Mouse (Mus musculus) spleen, adult 2 months (tissue): ENCODE measurements around the gene Olfr1512. TPM values are rescaled to one million over a fixed set of nuclear protein-coding genes. Genes with fewer than 3 reads are reported as not detected.
"Not testable (repeated sequence)": the region's sequence is repeated elsewhere in the genome, so short reads cannot be mapped to it uniquely, and the experiment has no call there.

Source experiments
- DNase-seq, 2 experiments: peaks; one replicate each; pipeline versions ENCODE4 v3.0.0 to v3.0.0-alpha.2; 2012 to 2021; ENCODE audit warnings: low spot score in 2 of 2, low read depth in 1 of 2
- H3K27ac ChIP-seq: fragments of 200-500 bp; 2 replicates; pipeline ENCODE4 v1.5.1; 2012; ENCODE audit warnings: low read length, inconsistent platforms; ENCODE audit not compliant: insufficient read depth
- H3K27me3 ChIP-seq: fragments of 200-500 bp; 2 replicates; pipeline ENCODE4 v1.6.1; 2012; ENCODE audit warnings: mild to moderate bottlenecking, moderate library complexity, low read length, inconsistent platforms; ENCODE audit not compliant: control insufficient read depth, insufficient read depth
- H3K36me3 ChIP-seq: fragments of 200-500 bp; 2 replicates; pipeline ENCODE4 v1.6.1; 2012; ENCODE audit warnings: mild to moderate bottlenecking, low read length, inconsistent platforms; ENCODE audit not compliant: control insufficient read depth, insufficient read depth
- H3K4me1 ChIP-seq: fragments of 200-500 bp; 2 replicates; pipeline ENCODE4 v1.6.1; 2011; ENCODE audit warnings: inconsistent platforms; ENCODE audit not compliant: control insufficient read depth, insufficient read depth, insufficient read length
- H3K4me3 ChIP-seq: fragments of 200-500 bp; 2 replicates; pipeline ENCODE4 v1.5.1; 2011; ENCODE audit warnings: mild to moderate bottlenecking, inconsistent platforms; ENCODE audit not compliant: insufficient read depth, insufficient read length; ENCODE audit errors: extremely low read depth
- CTCF ChIP-seq: fragments of 200-500 bp; IDR thresholded peaks from 2 replicates; pipeline ENCODE4 v1.5.1; 2011; ENCODE audit warnings: mild to moderate bottlenecking, inconsistent platforms; ENCODE audit not compliant: insufficient read depth, insufficient read length, insufficient replicate concordance; ENCODE audit errors: extremely low read depth
- POLR2A ChIP-seq: fragments of 200-500 bp; IDR thresholded peaks from 2 replicates; pipeline ENCODE4 v1.6.1; 2011; ENCODE audit warnings: low read depth, low read length, inconsistent platforms
- WGBS: fragments of 180-500 bp; shearing (Covaris S2); methylation state at CpG from one replicate; pipeline ENCODE4 v1.1.7; 2018; 5-methylcytosine and 5-hydroxymethylcytosine counted together
- polyA plus RNA-seq: library from polyadenylated mRNA; depleted of rRNA; stranded (reverse); fragments of >200 nt; gene quantifications from 2 replicates; pipeline ENCODE4 v1.2.3, GENCODE M21; 2012; rRNA removed

Gene Olfr1512
- polyA plus RNA-seq: not detected in 2 replicates

GRCm38 (mm10) chr14:52379068-52379467 is at the start of gene Olfr1512:
Gene Olfr1512 (minus strand): TSS chr14:52379168.
- Histone ChIP-seq H3K27ac (no peak within 1 kb of the TSS), H3K27me3 (no peaks in the 10 kb centered on the region), H3K4me1 (no peaks in the 10 kb centered on the region), H3K4me3 (no peak within 1 kb of the TSS), H3K36me3 (no peaks in the 10 kb centered on the region)
- no peak for DNase-seq
- 83% methylated on average over 2 of the region's 2 CpGs for WGBS
- TF ChIP-seq POLR2A (no peak), CTCF (no peak)

GRCm38 (mm10) chr14:52427686-52428085 is 48.7 kb upstream of the Olfr1512 start:
- 59% methylated on average over 1 of the region's 1 CpGs for WGBS
- no peaks in the 10 kb centered on the region for H3K36me3 ChIP-seq
- peak; percentile 5 to 17 for DNase-seq
- no peaks in the 10 kb centered on the region for H3K4me1 ChIP-seq
- TF ChIP-seq CTCF (no peak), POLR2A (no peak)
- H3K4me3 ChIP-seq: no peak overlapping the region
- H3K27me3 ChIP-seq: no peaks in the 10 kb centered on the region
- no peak overlapping the region for H3K27ac ChIP-seq

- no peak for DNase-seq
- TF ChIP-seq POLR2A: no peak
- TF ChIP-seq CTCF: no peak
- Histone ChIP-seq H3K27ac (no peak within 1 kb of the TSS; the same call in 1 of the 2 replicates), H3K4me3 (no peak within 1 kb of the TSS), H3K36me3 (no peaks in the 10 kb centered on the region), H3K4me1 (no peaks in the 10 kb centered on the region), H3K27me3 (no peaks in the 10 kb centered on the region)
- 93% methylated on average over 3 of the region's 3 CpGs for WGBS
Measured at GRCm38 (mm10) chr14:52414273-52414672, 35.3 kb upstream of the Olfr1512 start, which contains the start of gene Olfr1510. Gene Olfr1510 (minus strand): TSS chr14:52414373.

GRCm38 (mm10) chr14:52410142-52410919 is 31.4 kb upstream of the Olfr1512 start:
- WGBS: 50% methylated on average over 8 of the region's 10 CpGs
- H3K4me1 ChIP-seq, DNase-seq, H3K36me3 ChIP-seq, H3K4me3 ChIP-seq, H3K27me3 ChIP-seq, H3K27ac ChIP-seq: not testable (repeated sequence)

- DNase-seq: no peak
- H3K27ac ChIP-seq: no peak within 1 kb of the TSS
- H3K36me3 ChIP-seq: no peaks in the 10 kb centered on the region
- no peak within 1 kb of the TSS for H3K4me3 ChIP-seq
- H3K4me1 ChIP-seq: no peaks in the 10 kb centered on the region
- 79% methylated on average over 4 of the region's 4 CpGs for WGBS
- TF ChIP-seq CTCF (no peak), POLR2A (no peak)
- H3K27me3 ChIP-seq: no peaks in the 10 kb centered on the region
Measured at GRCm38 (mm10) chr14:52397279-52397678, 18.3 kb upstream of the Olfr1512 start, which contains the start of gene Olfr1511. Gene Olfr1511 (minus strand): TSS chr14:52397379.

- not testable (repeated sequence) for H3K4me3 ChIP-seq, H3K27ac ChIP-seq, H3K4me1 ChIP-seq, H3K27me3 ChIP-seq, DNase-seq, H3K36me3 ChIP-seq
- 37% methylated on average over 9 of the region's 9 CpGs for WGBS
Measured at GRCm38 (mm10) chr14:52390084-52390848, 11.3 kb upstream of the Olfr1512 start.

- WGBS: 83% methylated on average over 3 of the region's 3 CpGs
- no peaks in the 10 kb centered on the region for H3K36me3 ChIP-seq
Measured at GRCm38 (mm10) chr14:52368741-52369140, 10.2 kb downstream of the Olfr1512 start.

More at GRCm38 (mm10) chr14:52368741-52369140, 10.2 kb downstream of the Olfr1512 start:
- Histone ChIP-seq H3K4me3 (no peak overlapping the region), H3K4me1 (no peaks in the 10 kb centered on the region), H3K27ac (no peak overlapping the region), H3K27me3 (no peaks in the 10 kb centered on the region)
- DNase-seq: no peak
- no peak for TF ChIP-seq CTCF
- no peak for TF ChIP-seq POLR2A
